Mouse (Mus musculus) forebrain, embryonic 13.5 days (tissue): Measurements from ENCODE around the gene Lect2. TPM values are rescaled to one million over a fixed set of nuclear protein-coding genes. Genes with fewer than 3 reads are reported as not detected.
A peak's percentile ranks its signal among the peaks of the same experiment; 100 is the strongest.

Experiments
- ATAC-seq: fragments of 200-750 bp; cut with Nextera tagmentation; 2 replicates; pipeline ENCODE4 v1.8.0; 2017
- H3K27ac ChIP-seq: fragments of 300-500 bp; sonication (generic); 2 replicates; pipeline ENCODE4 v1.5.1; 2015; ENCODE audit warnings: inconsistent platforms, mild to moderate bottlenecking, moderate library complexity
- H3K27me3 ChIP-seq: fragments of 300-500 bp; sonication (generic); 2 replicates; pipeline ENCODE4 v1.6.1; 2015; ENCODE audit warnings: mild to moderate bottlenecking, inconsistent platforms
- H3K36me3 ChIP-seq: fragments of 300-500 bp; sonication (generic); 2 replicates; pipeline ENCODE4 v1.6.1; 2015; ENCODE audit warnings: mild to moderate bottlenecking, inconsistent platforms; ENCODE audit not compliant: poor library complexity, severe bottlenecking
- H3K4me1 ChIP-seq: fragments of 300-500 bp; sonication (generic); 2 replicates; pipeline ENCODE4 v1.6.1; 2015; ENCODE audit warnings: inconsistent platforms
- H3K4me2 ChIP-seq: fragments of 300-500 bp; sonication (generic); 2 replicates; pipeline ENCODE4 v1.6.1; 2015; ENCODE audit warnings: inconsistent platforms, mild to moderate bottlenecking, moderate library complexity
- H3K4me3 ChIP-seq: fragments of 300-500 bp; sonication (generic); 2 replicates; pipeline ENCODE4 v1.5.1; 2015; ENCODE audit warnings: mild to moderate bottlenecking, inconsistent platforms
- H3K9ac ChIP-seq: fragments of 300-500 bp; sonication (generic); 2 replicates; pipeline ENCODE4 v1.6.1; 2015; ENCODE audit warnings: mild to moderate bottlenecking, inconsistent platforms
- H3K9me3 ChIP-seq: fragments of 300-500 bp; sonication (generic); replicated peaks from 2 replicates; pipeline ENCODE4 v1.6.1; 2016; ENCODE audit warnings: inconsistent platforms
- WGBS: fragments of 180-500 bp; shearing (Covaris S2); methylation state at CpG from one replicate; pipeline ENCODE4 v1.1.7; 2015; 5-methylcytosine and 5-hydroxymethylcytosine counted together
- polyA plus RNA-seq: library from polyadenylated mRNA; unstranded; fragments of >200 nt; fragmentation: Nextera tagmentation; extraction: Ambion mirVana; gene quantifications from 2 replicates; pipeline ENCODE4 v1.2.1, GENCODE M21; 2015

The Lect2 gene
- polyA plus RNA-seq, 1 experiment from 2014 or later: not detected

DNA sequence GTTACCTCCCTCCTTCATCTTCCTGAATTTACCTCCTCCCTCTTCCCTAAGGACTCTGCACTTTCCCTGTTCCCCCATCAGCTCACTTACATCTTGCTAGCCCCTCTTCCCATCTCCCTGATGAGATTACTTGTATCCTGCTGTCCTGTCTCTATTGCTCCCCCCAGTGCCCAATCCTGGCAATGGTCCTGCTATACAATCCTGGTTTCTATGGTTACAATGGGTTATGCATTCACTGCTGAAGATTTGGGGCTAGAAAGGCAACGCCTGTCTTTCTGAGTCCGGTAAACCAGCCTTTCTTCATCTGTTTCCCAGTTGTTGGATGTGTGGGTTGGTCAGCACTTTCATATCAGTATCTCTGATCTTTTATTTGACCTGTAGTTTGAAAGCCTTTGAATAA, 6.1 kb upstream of the Lect2 start:
- Histone ChIP-seq H3K4me2 (no peak overlapping the region), H3K27me3 (no peaks in the 10 kb centered on the region), H3K9me3 (no peaks in the 10 kb centered on the region), H3K27ac (no peak overlapping the region), H3K36me3 (no peaks in the 10 kb centered on the region), H3K4me1 (peaks cover 12% of the 10 kb centered on the region), H3K9ac (no peak overlapping the region), H3K4me3 (no peak overlapping the region)
- WGBS: 1% methylated on average over 2 of the region's 2 CpGs
- peak; percentile 55 for ATAC-seq

DNA sequence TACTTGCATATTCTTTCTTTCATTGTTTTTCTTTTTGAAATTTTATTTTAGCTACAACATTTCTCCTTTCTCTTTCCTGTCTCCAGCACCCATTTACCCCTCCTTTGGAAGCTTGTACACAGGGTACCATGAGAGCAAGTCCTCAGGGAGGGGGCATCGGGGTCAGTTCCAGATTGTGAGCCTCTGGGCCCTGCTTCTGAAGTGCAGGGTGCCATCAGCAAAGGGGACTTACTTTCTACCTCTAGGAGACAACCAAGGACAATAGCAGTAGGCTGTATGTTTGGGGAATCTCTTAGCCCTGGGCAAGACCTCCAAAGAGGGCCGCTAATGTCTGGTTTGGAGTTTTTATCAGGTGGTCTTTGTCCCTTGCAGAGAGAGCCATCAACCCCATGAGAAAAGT, 5.6 kb upstream of the Lect2 start:
- no peak overlapping the region for H3K4me3 ChIP-seq
- no peaks in the 10 kb centered on the region for H3K36me3 ChIP-seq
- WGBS: 48% methylated on average over 2 of the region's 2 CpGs
- no peaks in the 10 kb centered on the region for H3K27me3 ChIP-seq
- no peak overlapping the region for H3K27ac ChIP-seq
- no peak for ATAC-seq
- H3K9me3 ChIP-seq: no peaks in the 10 kb centered on the region
- no peak overlapping the region for H3K4me2 ChIP-seq
- peaks cover 12% of the 10 kb centered on the region for H3K4me1 ChIP-seq
- H3K9ac ChIP-seq: no peak overlapping the region

DNA sequence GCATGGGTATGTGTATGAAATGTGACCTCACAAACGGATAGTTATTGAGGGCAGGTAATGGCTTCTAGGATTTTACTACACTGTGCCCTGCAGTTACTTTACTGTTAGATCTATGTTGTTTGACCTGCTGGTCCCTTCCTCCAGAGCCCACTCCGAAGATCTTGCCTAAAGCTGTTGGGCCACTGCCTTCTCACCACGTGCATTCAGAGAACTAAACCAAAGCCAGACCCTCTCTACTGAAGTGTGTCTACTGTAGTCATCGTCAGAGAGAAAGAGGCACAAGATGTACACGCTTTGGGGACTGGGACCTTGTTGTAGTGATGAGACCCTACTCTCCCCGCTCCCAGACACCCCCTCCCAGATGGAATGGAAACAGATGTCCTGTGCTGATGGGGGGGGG, 3.4 kb upstream of the Lect2 start:
- Histone ChIP-seq H3K4me3 (no peak overlapping the region), H3K4me1 (peaks cover 12% of the 10 kb centered on the region), H3K4me2 (no peak overlapping the region), H3K27ac (no peak overlapping the region), H3K9me3 (no peaks in the 10 kb centered on the region), H3K36me3 (no peaks in the 10 kb centered on the region), H3K27me3 (no peaks in the 10 kb centered on the region), H3K9ac (no peak overlapping the region)
- ATAC-seq: no peak
- WGBS: 84% methylated on average over 6 of the region's 6 CpGs

DNA sequence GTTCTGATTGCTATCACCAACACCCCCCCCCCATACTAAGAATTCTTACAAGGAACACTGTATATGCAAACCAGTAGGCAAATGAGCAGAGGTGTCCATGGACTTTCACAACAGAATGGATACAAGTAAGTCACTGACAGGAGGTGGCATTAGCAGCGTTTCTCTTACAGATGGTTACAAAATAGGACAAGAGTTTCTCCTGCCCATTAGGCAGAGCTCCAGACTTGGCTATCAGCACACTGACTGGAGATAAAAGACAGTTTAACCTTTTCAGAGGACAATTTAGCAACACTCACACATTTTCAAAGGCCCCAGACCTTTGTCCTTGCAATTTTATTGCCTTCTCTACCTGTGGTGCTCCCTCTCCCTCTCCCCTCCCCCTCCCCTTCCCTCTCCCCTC, 2.3 kb upstream of the Lect2 start:
- no peaks in the 10 kb centered on the region for H3K36me3 ChIP-seq
- no peaks in the 10 kb centered on the region for H3K27me3 ChIP-seq
- H3K27ac ChIP-seq: no peak overlapping the region
- H3K9ac ChIP-seq: no peak overlapping the region
- H3K4me3 ChIP-seq: no peak overlapping the region
- ATAC-seq: no peak
- peaks cover 12% of the 10 kb centered on the region for H3K4me1 ChIP-seq
- H3K9me3 ChIP-seq: no peaks in the 10 kb centered on the region
- WGBS: 41% methylated on average over 1 of the region's 1 CpGs
- H3K4me2 ChIP-seq: no peak overlapping the region

DNA sequence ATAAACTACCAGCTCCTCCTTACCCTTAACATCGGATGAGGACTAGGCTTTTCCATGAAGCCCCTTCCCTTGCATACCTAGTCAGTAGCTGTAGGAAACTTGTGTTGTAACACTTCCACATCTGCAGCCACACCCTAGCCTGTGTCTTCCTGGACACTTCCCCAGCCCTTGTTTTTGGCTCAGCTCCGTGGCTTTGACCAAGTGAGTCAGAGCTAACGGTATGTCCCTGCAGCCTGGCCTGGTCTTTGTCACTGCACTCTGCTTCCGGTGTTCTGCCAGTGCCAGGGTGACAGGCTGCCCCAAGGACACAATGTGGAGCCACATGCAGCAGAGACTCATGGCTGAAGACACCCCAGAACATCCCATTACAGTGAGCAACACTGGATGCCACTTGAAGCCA, 1.1 kb upstream of the Lect2 start:
- Histone ChIP-seq H3K27me3 (no peaks in the 10 kb centered on the region), H3K36me3 (no peaks in the 10 kb centered on the region), H3K4me1 (peaks cover 12% of the 10 kb centered on the region), H3K27ac (no peak overlapping the region), H3K9ac (no peak overlapping the region), H3K4me3 (no peak overlapping the region), H3K9me3 (no peaks in the 10 kb centered on the region), H3K4me2 (no peak overlapping the region)
- no peak for ATAC-seq
- WGBS: 78% methylated on average over 4 of the region's 4 CpGs

DNA sequence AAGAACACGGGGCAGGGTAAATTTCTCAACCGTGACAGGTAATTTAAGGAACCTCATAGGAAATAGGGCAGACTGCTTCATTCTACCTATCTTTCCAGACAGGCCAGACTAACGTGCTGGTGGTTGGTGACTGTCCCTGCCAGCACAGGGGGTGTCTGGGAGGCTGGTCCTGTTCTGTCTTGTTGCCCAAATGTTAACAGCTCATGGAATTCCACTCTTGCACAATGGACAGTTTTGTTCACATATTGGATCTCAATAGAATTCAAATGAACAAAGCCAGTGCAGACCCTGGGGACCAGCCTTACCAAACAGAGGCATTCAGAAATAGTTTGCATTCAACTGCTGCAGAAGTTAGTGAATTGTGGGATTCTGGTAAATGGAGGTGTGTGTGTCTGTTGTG, 3.3 kb downstream of the Lect2 start:
- no peaks in the 10 kb centered on the region for H3K9me3 ChIP-seq
- H3K36me3 ChIP-seq: no peaks in the 10 kb centered on the region
- no peak overlapping the region for H3K4me2 ChIP-seq
- no peak overlapping the region for H3K9ac ChIP-seq
- H3K27ac ChIP-seq: no peak overlapping the region
- no peaks in the 10 kb centered on the region for H3K27me3 ChIP-seq
- H3K4me1 ChIP-seq: peaks cover 7% of the 10 kb centered on the region; the same call in 1 of the 2 replicates
- ATAC-seq: no peak
- no peak overlapping the region for H3K4me3 ChIP-seq
- WGBS: 52% methylated on average over 3 of the region's 3 CpGs

DNA sequence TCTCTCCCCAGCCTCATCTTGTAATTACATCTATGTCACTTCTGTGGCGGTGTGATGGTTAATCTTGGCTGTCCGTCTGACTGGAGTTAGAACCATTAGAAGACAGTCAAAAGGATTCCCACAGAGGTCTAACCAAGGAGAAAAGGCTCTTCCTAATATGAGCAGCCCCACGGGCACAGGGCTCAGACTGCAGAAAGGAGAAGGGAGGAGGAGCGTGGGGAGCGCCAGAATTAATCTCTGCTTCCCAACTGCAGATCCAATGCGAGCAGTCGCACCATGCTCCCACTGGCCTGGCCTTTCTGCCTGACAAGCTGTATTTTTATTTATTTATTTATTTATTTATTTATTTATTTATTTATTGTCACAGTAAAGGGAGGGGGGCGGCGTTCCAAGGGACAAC, 4.5 kb downstream of the Lect2 start:
- ATAC-seq: no peak
- WGBS: 63% methylated on average over 9 of the region's 9 CpGs

DNA sequence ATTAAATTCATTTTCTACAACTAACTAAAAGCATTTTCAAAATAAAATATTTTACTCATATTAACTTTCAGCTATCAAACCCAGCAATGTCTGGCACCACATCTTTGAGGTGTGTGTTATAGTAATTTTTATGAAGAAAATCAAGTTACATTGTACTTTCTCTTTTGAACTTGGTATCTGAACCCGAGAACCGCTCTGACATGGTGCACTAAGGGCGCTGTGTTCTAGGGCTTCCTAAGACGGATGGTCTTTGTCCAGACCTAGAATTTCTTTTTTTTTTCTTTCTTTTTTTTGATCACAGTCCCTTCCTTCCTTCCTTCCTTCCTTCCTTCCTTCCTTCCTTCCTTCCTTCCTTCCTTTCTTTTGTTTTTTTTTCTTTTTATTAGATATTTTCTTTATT, 8.5 kb downstream of the Lect2 start:
- 91% methylated on average over 4 of the region's 4 CpGs for WGBS
- Histone ChIP-seq H3K9me3 (no peaks in the 10 kb centered on the region; the same call in 1 of the 2 replicates), H3K36me3 (no peaks in the 10 kb centered on the region), H3K9ac (no peak overlapping the region), H3K4me2 (no peak overlapping the region), H3K4me3 (no peak overlapping the region), H3K4me1 (0 out of 2 replicates have a peak, but pooled peaks cover 1% of the 10 kb centered on the region), H3K27me3 (no peaks in the 10 kb centered on the region), H3K27ac (no peak overlapping the region)
- no peak for ATAC-seq

More for the DNA sequence above, 4.5 kb downstream of the Lect2 start:
- Histone ChIP-seq H3K4me3 (no peak overlapping the region), H3K4me1 (peaks cover 7% of the 10 kb centered on the region; the same call in 1 of the 2 replicates), H3K27me3 (no peaks in the 10 kb centered on the region), H3K27ac (no peak overlapping the region), H3K36me3 (no peaks in the 10 kb centered on the region), H3K9ac (no peak overlapping the region), H3K9me3 (no peaks in the 10 kb centered on the region), H3K4me2 (no peak overlapping the region)

DNA sequence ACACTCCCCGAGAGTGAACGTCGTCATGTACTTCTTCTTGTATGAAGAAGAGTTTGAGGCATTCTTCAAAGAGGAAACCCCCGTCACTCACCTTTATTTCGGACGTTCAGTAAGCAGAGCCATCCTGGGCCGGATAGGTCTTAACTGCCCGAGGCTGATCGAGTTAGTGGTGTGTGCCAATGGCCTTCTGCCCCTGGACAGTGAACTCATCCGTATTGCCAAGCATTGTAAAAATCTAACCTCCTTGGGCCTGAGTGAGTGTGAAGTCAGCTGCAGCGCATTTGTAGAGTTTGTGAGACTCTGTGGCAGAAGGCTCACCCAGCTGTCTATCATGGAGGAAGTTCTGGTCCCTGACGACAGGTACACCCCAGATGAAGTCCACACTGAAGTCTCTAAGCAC, 11.3 kb downstream of the Lect2 start:
- no peaks in the 10 kb centered on the region for H3K36me3 ChIP-seq
- H3K9me3 ChIP-seq: peaks cover 6% of the 10 kb centered on the region; the same call in 1 of the 2 replicates
- H3K4me1 ChIP-seq: no peaks in the 10 kb centered on the region
- no peaks in the 10 kb centered on the region for H3K27me3 ChIP-seq
- ATAC-seq: no peak
- H3K4me3 ChIP-seq: no peak overlapping the region
- no peak overlapping the region for H3K9ac ChIP-seq
- H3K27ac ChIP-seq: no peak overlapping the region
- H3K4me2 ChIP-seq: no peak overlapping the region
- WGBS: 88% methylated on average over 12 of the region's 12 CpGs

DNA sequence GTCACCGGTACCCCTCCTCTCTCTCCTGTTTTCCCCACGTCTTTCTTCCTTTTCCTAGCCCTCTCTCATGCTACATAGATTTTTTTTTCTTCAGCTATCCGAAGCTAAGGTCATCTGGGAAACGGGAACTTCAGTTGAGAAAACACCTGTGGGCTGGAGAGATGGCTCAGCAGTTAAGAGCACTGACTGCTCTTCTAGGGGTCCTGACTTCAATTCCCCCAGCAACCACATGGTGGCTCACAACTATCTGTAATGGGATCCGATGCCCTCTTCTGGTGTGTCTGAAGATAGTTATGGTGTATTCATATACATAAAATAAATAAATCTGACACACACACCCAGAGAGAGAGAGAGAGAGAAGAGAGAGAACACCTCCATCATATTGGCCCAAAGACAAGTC, 12.7 kb downstream of the Lect2 start:
- H3K4me1 ChIP-seq: no peaks in the 10 kb centered on the region
- no peak overlapping the region for H3K4me2 ChIP-seq
- no peak for ATAC-seq
- H3K9me3 ChIP-seq: peaks cover 6% of the 10 kb centered on the region; the same call in 1 of the 2 replicates
- H3K36me3 ChIP-seq: no peaks in the 10 kb centered on the region
- H3K9ac ChIP-seq: no peak overlapping the region
- H3K27me3 ChIP-seq: no peaks in the 10 kb centered on the region
- H3K27ac ChIP-seq: no peak overlapping the region
- no peak overlapping the region for H3K4me3 ChIP-seq
- 74% methylated on average over 5 of the region's 5 CpGs for WGBS

DNA sequence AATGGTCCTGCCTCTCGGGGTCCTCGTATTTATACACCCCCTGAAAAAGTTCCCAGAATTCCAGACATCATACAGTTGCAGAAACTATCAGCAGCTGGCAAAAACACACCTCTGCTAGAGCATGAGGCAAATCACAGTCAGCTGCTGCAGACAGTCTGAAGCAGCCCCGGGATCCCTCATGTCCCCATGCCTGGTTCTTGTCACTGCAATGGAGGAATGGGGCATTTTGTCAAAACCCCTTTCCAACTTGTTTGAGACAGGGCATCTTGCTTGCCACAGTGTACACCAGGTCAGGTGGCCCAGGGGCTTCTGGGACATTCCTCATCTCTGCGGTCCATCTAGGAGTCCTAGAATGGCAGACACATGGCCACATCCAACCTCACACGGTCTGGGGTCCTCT, 13.4 kb downstream of the Lect2 start:
- no peaks in the 10 kb centered on the region for H3K4me1 ChIP-seq
- no peak overlapping the region for H3K27ac ChIP-seq
- peaks cover 6% of the 10 kb centered on the region; the same call in 1 of the 2 replicates for H3K9me3 ChIP-seq
- H3K9ac ChIP-seq: no peak overlapping the region
- no peak overlapping the region for H3K4me2 ChIP-seq
- H3K4me3 ChIP-seq: no peak overlapping the region
- no peak for ATAC-seq
- no peaks in the 10 kb centered on the region for H3K36me3 ChIP-seq
- no peaks in the 10 kb centered on the region for H3K27me3 ChIP-seq
- WGBS: 83% methylated on average over 5 of the region's 5 CpGs

DNA sequence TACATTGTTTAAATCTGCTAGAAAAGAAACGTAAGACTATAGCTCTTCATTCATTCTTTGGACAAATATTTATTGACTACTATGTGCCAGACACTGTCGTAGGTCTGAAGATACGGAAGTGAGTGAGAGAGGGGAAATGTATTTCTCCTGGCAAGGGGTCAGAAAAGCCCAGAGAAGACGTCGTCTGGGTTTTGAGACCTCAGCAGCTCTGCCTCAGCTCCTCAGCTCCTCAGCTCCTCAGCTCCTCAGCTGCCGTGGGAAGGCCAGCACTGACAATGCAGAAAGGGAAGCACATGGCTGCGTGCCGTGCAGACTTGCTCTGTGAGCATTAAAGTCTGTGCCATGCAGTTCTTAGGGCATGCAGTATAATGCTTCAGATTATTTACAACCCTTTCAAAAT, 18.6 kb downstream of the Lect2 start:
- Histone ChIP-seq H3K4me3 (no peak overlapping the region), H3K4me1 (no peaks in the 10 kb centered on the region), H3K36me3 (no peaks in the 10 kb centered on the region), H3K9me3 (peaks cover 6% of the 10 kb centered on the region; the same call in 1 of the 2 replicates), H3K4me2 (no peak overlapping the region), H3K27me3 (no peaks in the 10 kb centered on the region), H3K27ac (no peak overlapping the region), H3K9ac (no peak overlapping the region)
- ATAC-seq: no peak
- 70% methylated on average over 8 of the region's 8 CpGs for WGBS

DNA sequence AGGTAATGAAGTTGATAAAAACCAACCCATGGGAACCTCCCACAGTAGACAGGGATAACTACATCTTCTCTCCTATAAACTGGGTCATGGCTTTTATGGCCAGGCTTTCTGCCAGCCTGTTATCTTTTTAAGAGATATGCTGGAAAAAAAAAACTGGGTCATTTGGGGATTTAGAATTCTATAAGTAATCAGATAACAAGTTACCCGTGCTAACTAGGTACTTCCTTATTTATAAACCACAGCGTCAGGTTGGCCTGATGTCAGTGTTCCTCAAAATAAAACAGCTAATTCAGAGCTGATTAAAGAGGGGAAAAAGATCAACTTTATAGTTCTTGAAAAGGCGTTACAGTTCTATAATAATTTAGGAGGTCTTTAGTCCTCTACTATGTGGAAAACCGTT, 19.3 kb downstream of the Lect2 start:
- Histone ChIP-seq H3K4me3 (no peak overlapping the region), H3K4me2 (no peak overlapping the region), H3K36me3 (no peaks in the 10 kb centered on the region), H3K9me3 (peaks cover 2% of the 10 kb centered on the region; the same call in 1 of the 2 replicates), H3K4me1 (no peaks in the 10 kb centered on the region), H3K27me3 (no peaks in the 10 kb centered on the region), H3K9ac (no peak overlapping the region), H3K27ac (no peak overlapping the region)
- ATAC-seq: no peak
- WGBS: 88% methylated on average over 4 of the region's 4 CpGs
